Mouse (Mus musculus) hindbrain, embryonic 14.5 days (tissue): ENCODE measurements at regions not wholly inside any gene's neighbourhood (a gene's known extent, or its start where the extent isn't known, plus 50 kb on each side); places are given as distances from the start of the nearest gene placed in this dataset.

Source experiments
- ATAC-seq: fragments of 200-750 bp; cut with Nextera tagmentation; 2 replicates; pipeline ENCODE4 v1.8.0; 2017; ENCODE audit warnings: moderate number of reproducible peaks, mild to moderate bottlenecking, moderate TSS enrichment, moderate library complexity; ENCODE audit not compliant: low FRiP score
- DNase-seq: peaks from one replicate; pipeline ENCODE4 v3.0.0-alpha.2; 2015; ENCODE audit warnings: low spot score
- H3K27ac ChIP-seq: fragments of 300-500 bp; sonication (generic); 2 replicates; pipeline ENCODE4 v1.5.1; 2014; ENCODE audit warnings: mild to moderate bottlenecking, moderate library complexity
- H3K27me3 ChIP-seq: fragments of 300-500 bp; sonication (generic); 2 replicates; pipeline ENCODE4 v1.6.1; 2014; ENCODE audit warnings: mild to moderate bottlenecking, low read length, mixed read lengths; ENCODE audit not compliant: control insufficient read depth, insufficient read depth
- H3K36me3 ChIP-seq: fragments of 300-500 bp; sonication (generic); replicated peaks from 2 replicates; pipeline ENCODE4 v1.6.1; 2014; ENCODE audit not compliant: control insufficient read depth, insufficient read depth
- H3K4me1 ChIP-seq: fragments of 300-500 bp; sonication (generic); replicated peaks from 2 replicates; pipeline ENCODE4 v1.6.1; 2014; ENCODE audit warnings: antibody characterized with exemption, low read length, mixed read lengths; ENCODE audit not compliant: control insufficient read depth, insufficient read depth
- H3K4me2 ChIP-seq: fragments of 300-500 bp; sonication (generic); replicated peaks from 2 replicates; pipeline ENCODE4 v1.6.1; 2014; ENCODE audit warnings: mild to moderate bottlenecking, moderate library complexity
- H3K4me3 ChIP-seq: fragments of 300-500 bp; sonication (generic); replicated peaks from 2 replicates; pipeline ENCODE4 v1.5.1; 2014; ENCODE audit warnings: mild to moderate bottlenecking, low read length
- H3K9ac ChIP-seq: fragments of 300-500 bp; sonication (generic); 2 replicates; pipeline ENCODE4 v1.6.1; 2014
- H3K9me3 ChIP-seq: fragments of 300-500 bp; sonication (generic); 2 replicates; pipeline ENCODE4 v1.6.1; 2016; ENCODE audit warnings: low read length; ENCODE audit not compliant: control insufficient read depth
- WGBS: fragments of 180-500 bp; shearing (Covaris S2); extraction: QIAGEN DNeasy Blood & Tissue Kit; methylation state at CpG from one replicate; pipeline ENCODE4 v1.1.7; 2014; 5-methylcytosine and 5-hydroxymethylcytosine counted together

DNA sequence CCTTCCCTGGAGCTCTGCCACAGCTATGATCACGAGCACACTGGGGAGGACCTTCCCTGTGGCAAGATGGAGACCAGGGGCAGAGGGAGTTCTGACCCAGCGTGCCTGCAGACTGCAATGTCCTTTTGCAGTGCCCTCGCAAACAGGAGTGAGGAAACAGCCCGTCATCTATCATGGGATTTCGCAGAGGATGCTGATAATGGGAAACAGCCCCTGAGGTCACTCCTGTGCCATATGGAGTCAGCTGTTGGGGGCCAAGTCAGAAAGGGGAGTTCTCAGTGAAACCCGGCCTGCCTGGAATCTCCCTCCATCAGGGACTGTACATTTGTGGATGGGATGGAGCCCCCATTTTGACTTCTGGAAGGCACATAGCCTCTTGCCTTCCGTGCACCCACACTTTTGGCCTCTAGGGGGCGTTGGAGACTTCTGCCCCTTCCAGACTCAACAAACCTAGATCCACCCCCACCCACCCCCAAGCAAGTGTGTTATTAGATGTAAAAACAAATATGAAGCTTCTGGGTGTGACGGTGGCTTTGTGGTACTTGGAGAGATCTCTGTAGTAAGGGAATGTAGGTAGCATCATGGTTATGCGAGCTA lies 98.1 kb downstream of the Kdr start:
- Histone ChIP-seq H3K4me1 (no peaks in the 10 kb centered on the region), H3K27ac (no peak overlapping the region), H3K36me3 (no peaks in the 10 kb centered on the region), H3K27me3 (no peaks in the 10 kb centered on the region), H3K4me2 (no peak overlapping the region), H3K9ac (no peak overlapping the region), H3K9me3 (0 out of 2 replicates have a peak, but pooled peaks cover 4% of the 10 kb centered on the region), H3K4me3 (no peak overlapping the region)
- no peak for DNase-seq
- no peak for ATAC-seq
- WGBS = 68% methylated on average over 10 of the region's 10 CpGs

GRCm38 (mm10) chr5:75878361-75878760 lies 99.9 kb downstream of the Kdr start:
- Histone ChIP-seq H3K4me1 (no peaks in the 10 kb centered on the region), H3K4me2 (no peak overlapping the region), H3K27me3 (no peaks in the 10 kb centered on the region), H3K4me3 (no peak overlapping the region), H3K9me3 (0 out of 2 replicates have a peak, but pooled peaks cover 4% of the 10 kb centered on the region), H3K36me3 (no peaks in the 10 kb centered on the region), H3K9ac (no peak overlapping the region), H3K27ac (no peak overlapping the region)
- ATAC-seq (no peak), DNase-seq (no peak)
- WGBS = 75% methylated on average over 8 of the region's 8 CpGs

DNA sequence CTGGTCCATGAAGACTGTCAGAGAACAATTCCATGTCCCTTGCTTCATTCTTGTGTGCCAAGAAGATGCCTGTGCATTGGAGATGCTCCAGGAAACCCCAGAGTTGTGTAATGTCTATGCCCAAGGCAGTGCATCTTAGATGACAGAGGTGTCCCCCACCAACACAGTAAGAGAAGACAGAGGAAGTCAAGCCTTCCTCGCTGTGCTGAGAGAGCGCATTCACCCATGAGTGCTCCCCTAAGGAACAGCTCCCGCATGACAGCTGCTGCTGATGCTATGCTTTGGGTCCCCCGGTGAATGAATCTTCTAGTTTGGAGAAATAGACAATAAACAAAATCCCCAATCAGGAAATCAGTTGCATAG lies 100.7 kb downstream of the Kdr start:
- Histone ChIP-seq H3K27me3 (no peaks in the 10 kb centered on the region), H3K4me3 (no peak overlapping the region), H3K36me3 (no peaks in the 10 kb centered on the region), H3K27ac (no peak overlapping the region), H3K9me3 (0 out of 2 replicates have a peak, but pooled peaks cover 4% of the 10 kb centered on the region), H3K4me1 (no peaks in the 10 kb centered on the region), H3K4me2 (no peak overlapping the region), H3K9ac (no peak overlapping the region)
- WGBS = 73% methylated on average over 4 of the region's 4 CpGs
- DNase-seq (no peak), ATAC-seq (no peak)

- DNase-seq = no peak
- H3K4me2 ChIP-seq = no peak overlapping the region
- H3K27ac ChIP-seq = no peak overlapping the region
- H3K27me3 ChIP-seq = no peaks in the 10 kb centered on the region
- H3K4me3 ChIP-seq = no peak overlapping the region
- H3K9ac ChIP-seq = no peak overlapping the region
- no peaks in the 10 kb centered on the region for H3K36me3 ChIP-seq
- 71% methylated on average over 9 of the region's 9 CpGs for WGBS
- no peak for ATAC-seq
- no peaks in the 10 kb centered on the region for H3K4me1 ChIP-seq
- H3K9me3 ChIP-seq = 0 out of 2 replicates have a peak, but pooled peaks cover 4% of the 10 kb centered on the region
These were observed 101.2 kb downstream of the Kdr start for GRCm38 (mm10) chr5:75876871-75877608.

GRCm38 (mm10) chr5:75871120-75871519 lies 107.1 kb downstream of the Kdr start:
- no peak overlapping the region for H3K4me2 ChIP-seq
- no peaks in the 10 kb centered on the region for H3K27me3 ChIP-seq
- no peak overlapping the region for H3K4me3 ChIP-seq
- ATAC-seq = no peak
- no peaks in the 10 kb centered on the region for H3K9me3 ChIP-seq
- peak; percentile 74 for DNase-seq
- no peaks in the 10 kb centered on the region for H3K36me3 ChIP-seq
- 27% methylated on average over 8 of the region's 8 CpGs for WGBS
- H3K27ac ChIP-seq = no peak overlapping the region
- no peaks in the 10 kb centered on the region for H3K4me1 ChIP-seq
- H3K9ac ChIP-seq = no peak overlapping the region

DNA sequence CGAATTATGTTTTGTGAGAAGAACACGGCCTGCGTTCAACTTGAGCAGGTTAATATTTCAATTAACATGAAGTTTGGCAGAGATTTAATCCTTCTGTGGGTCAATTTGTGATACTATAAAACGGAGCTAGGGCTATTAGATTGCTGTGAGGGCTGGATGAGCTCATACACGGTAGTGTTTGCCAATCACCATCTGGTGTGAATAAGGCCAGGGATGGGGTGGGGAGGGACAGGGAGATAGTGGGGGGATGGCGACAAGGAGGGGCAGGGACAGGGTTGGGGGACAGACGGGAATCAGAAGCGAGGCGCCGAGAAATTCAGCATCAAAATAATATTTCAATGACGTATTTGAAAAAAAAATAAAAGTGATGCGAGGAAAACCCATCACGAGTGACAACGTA lies 107.6 kb downstream of the Kdr start:
- Histone ChIP-seq H3K36me3 (no peaks in the 10 kb centered on the region), H3K4me3 (no peak overlapping the region), H3K4me2 (no peak overlapping the region), H3K9ac (no peak overlapping the region), H3K27ac (no peak overlapping the region), H3K9me3 (no peaks in the 10 kb centered on the region), H3K27me3 (no peaks in the 10 kb centered on the region), H3K4me1 (no peaks in the 10 kb centered on the region)
- 82% methylated on average over 14 of the region's 14 CpGs for WGBS
- ATAC-seq (no peak), DNase-seq (no peak)

- no peak for DNase-seq
- whole genome bisulfite sequencing = 16% methylated on average over 4 of the region's 4 CpGs
- Histone ChIP-seq H3K36me3 (no peaks in the 10 kb centered on the region), H3K4me1 (no peaks in the 10 kb centered on the region), H3K9ac (no peak overlapping the region), H3K9me3 (no peaks in the 10 kb centered on the region), H3K4me3 (no peak overlapping the region), H3K27me3 (no peaks in the 10 kb centered on the region), H3K4me2 (no peak overlapping the region), H3K27ac (no peak overlapping the region)
- ATAC-seq = no peak
These were observed 108.7 kb downstream of the Kdr start for GRCm38 (mm10) chr5:75869535-75869934.

- no peak overlapping the region for H3K27ac ChIP-seq
- ATAC-seq = no peak
- WGBS = 91% methylated on average over 6 of the region's 6 CpGs
- H3K4me1 ChIP-seq = no peaks in the 10 kb centered on the region
- H3K4me2 ChIP-seq = no peak overlapping the region
- no peak for DNase-seq
- H3K9me3 ChIP-seq = no peaks in the 10 kb centered on the region
- no peaks in the 10 kb centered on the region for H3K36me3 ChIP-seq
- H3K4me3 ChIP-seq = no peak overlapping the region
- no peaks in the 10 kb centered on the region for H3K27me3 ChIP-seq
- H3K9ac ChIP-seq = no peak overlapping the region
These were observed 113.2 kb downstream of the Kdr start for GRCm38 (mm10) chr5:75865096-75865495.

GRCm38 (mm10) chr5:75863358-75863757 lies 114.9 kb downstream of the Kdr start:
- H3K9ac ChIP-seq = no peak overlapping the region
- ATAC-seq = no peak
- no peaks in the 10 kb centered on the region for H3K36me3 ChIP-seq
- no peaks in the 10 kb centered on the region for H3K9me3 ChIP-seq
- WGBS = 73% methylated on average over 6 of the region's 6 CpGs
- no peaks in the 10 kb centered on the region for H3K4me1 ChIP-seq
- H3K27ac ChIP-seq = no peak overlapping the region
- H3K27me3 ChIP-seq = no peaks in the 10 kb centered on the region
- no peak overlapping the region for H3K4me3 ChIP-seq
- H3K4me2 ChIP-seq = no peak overlapping the region
- DNase-seq = no peak
